Mouse (Mus musculus) C2C12 (cell line): ENCODE measurements around the gene Rangap1.

Experiments used
- CTCF ChIP-seq: IDR thresholded peaks from one replicate; pipeline ENCODE4 v1.5.1; 2011; ENCODE audit not compliant: control insufficient read depth, insufficient read depth, insufficient read length
- MAX ChIP-seq: IDR thresholded peaks from one replicate; pipeline ENCODE4 v1.6.1; 2011; ENCODE audit warnings: mild to moderate bottlenecking, control low read depth
- USF1 ChIP-seq: IDR thresholded peaks from one replicate; pipeline ENCODE4 v1.6.1; 2011; ENCODE audit warnings: low read depth, mild to moderate bottlenecking, control low read depth, moderate library complexity

- TF ChIP-seq CTCF (no peak), USF1 (no peak), MAX (no peak)
These were observed 19.2 kb upstream of the Rangap1 start for GRCm38 (mm10) chr15:81764573-81764972.
